Mouse (Mus musculus): ENCODE data around the gene Mrpl53.
"Not testable (repeated sequence)": the region's sequence is repeated elsewhere in the genome, so short reads cannot be mapped to it uniquely, and the experiment has no call there.

Gene Mrpl53

DNA sequence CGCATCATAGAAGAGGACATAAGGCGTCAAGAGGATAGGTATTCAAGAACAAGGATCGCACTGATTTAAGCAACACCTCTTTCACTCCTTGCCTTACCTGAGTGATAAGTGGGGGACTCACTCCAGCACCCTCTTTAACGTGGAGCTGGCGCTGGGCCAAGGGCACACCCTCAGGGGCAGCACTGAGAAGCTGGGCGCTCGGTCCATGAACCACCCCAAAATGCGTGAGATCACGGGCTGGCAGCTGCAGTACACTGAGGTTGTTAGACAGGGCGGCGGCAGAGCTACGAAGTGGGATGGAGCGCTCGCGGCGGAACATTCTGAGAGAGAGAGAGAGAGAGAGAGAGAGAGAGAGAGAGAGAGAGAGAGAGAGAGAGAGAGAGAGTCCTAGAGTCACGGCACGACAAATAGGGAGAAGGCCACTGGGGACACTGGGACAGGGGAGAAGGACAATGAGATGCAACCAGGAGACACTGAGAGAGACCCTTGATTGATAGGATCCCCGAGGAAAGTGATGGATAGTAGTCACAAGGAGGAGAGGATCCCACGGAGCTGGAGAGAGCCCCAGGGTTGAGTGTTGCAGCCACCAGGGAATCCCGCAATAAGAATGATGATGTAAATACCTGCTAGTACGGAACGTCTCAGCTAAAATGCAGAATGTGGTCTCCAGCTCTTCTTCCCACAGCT, 46.9 kb downstream of the Mrpl53 start:
- TF ChIP-seq CTCF (conservative IDR thresholded peaks at IDR 0.05; ENCODE audit: low read length) (no peak), NANOG (IDR thresholded peaks at IDR 0.05; ENCODE audit: borderline replicate concordance, low read length) (no peak), POU5F1 (IDR thresholded peaks at IDR 0.05; ENCODE audit: borderline replicate concordance, low read length) (no peak)
- Histone ChIP-seq H3K4me3 (replicated peaks; ENCODE audit: low read length) (peak overlapping the region; percentile 72), H3K4me1 (replicated peaks; ENCODE audit: low read depth, low read length) (peaks cover 39% of the 10 kb centered on the region), H3K9me3 (ENCODE audit: low read length) (no peaks in the 10 kb centered on the region), H3K27me3 (ENCODE audit: insufficient read depth, low read length) (peaks cover 74% of the 10 kb centered on the region), H3K36me3 (ENCODE audit: insufficient read depth, low read length) (no peaks in the 10 kb centered on the region; the same call in none of the 2 replicates)

DNA sequence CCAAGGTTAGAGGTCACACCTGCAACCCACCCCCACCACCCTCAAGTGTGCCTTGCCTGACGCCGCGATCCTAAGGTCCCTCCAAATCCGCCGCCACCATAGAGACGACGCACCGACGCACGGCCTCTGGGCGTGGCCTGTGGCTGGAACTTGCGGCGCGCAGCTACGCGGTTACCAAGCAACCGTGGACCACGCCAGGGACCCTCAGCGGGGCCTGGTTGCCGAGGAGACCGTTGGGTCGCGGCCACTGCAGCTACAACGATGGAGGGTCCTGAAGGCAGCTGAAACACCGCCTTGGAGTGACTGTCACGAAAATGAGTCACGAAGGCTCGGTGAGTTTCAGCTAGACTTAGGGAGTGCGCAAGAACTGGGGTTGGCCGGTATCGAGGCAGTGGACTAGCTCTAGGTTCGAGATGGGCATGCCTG, 47.4 kb downstream of the Mrpl53 start, which contains the start of the genes Wdr54 and 1700003E16Rik:
Gene Wdr54, minus strand, starts transcription at position 139 of the 426 bp plus-strand sequence.
Gene 1700003E16Rik, plus strand, starts transcription at position 146 of the 426 bp plus-strand sequence.
- H3K9me3 ChIP-seq (ENCODE audit: low read length) = no peaks in the 10 kb centered on the region
- TF ChIP-seq POU5F1 (IDR thresholded peaks at IDR 0.05; ENCODE audit: borderline replicate concordance, low read length) (no peak), NANOG (IDR thresholded peaks at IDR 0.05; ENCODE audit: borderline replicate concordance, low read length) (no peak), CTCF (conservative IDR thresholded peaks at IDR 0.05; ENCODE audit: low read length) (no peak)
- H3K4me3 ChIP-seq (replicated peaks; ENCODE audit: low read length) = peak within 1 kb of the TSS; percentile 72
- H3K27me3 ChIP-seq (ENCODE audit: insufficient read depth, low read length) = peaks cover 79% of the 10 kb centered on the region
- H3K4me1 ChIP-seq (replicated peaks; ENCODE audit: low read depth, low read length) = peaks cover 38% of the 10 kb centered on the region
- H3K36me3 ChIP-seq (ENCODE audit: insufficient read depth, low read length) = no peaks in the 10 kb centered on the region; the same call in none of the 2 replicates

DNA sequence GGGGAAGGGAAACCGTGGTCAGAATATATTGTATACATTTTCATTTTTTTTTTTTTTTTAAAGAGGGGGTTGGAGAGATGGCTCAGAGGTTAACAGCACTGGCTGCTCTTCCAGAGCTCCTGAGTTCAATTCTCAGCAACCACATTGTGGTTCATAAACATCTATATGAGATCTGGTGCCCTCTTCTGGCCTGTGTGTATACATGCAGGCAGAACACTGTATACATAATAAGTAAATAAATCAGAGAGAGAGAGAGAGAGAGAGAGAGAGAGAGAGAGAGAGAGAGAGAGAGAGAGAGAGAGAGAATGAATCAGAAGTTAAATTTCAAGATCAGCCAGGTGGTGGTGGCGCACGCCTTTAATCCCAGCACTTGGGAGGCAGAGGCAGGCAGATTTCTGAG, 50.6 kb downstream of the Mrpl53 start:
- not testable (repeated sequence) for H3K9me3 ChIP-seq (ENCODE audit: low read length); H3K4me3 ChIP-seq (replicated peaks; ENCODE audit: low read length); H3K36me3 ChIP-seq (ENCODE audit: insufficient read depth, low read length)
- H3K4me1 ChIP-seq (replicated peaks; ENCODE audit: low read depth, low read length) = peaks cover 34% of the 10 kb centered on the region
- 0 out of 2 replicates have a peak, but pooled peaks have one; percentile 17 for TF ChIP-seq CTCF (conservative IDR thresholded peaks at IDR 0.05; ENCODE audit: low read length)
- peaks cover 64% of the 10 kb centered on the region for H3K27me3 ChIP-seq (ENCODE audit: insufficient read depth, low read length)
